12 mouse cellular contexts compared by ENCODE assay signal in genomic region chr8:76127486-76127885, GRCm38 (mm10).
DNase-seq lines count a peak whose midpoint lies in the region; ATAC-seq lines count a peak whose summit lies in the region.
"Had no signal": no experiment of that assay in that cellular context is flagged by ENCODE, and none has a peak within 500 bp of the region (broad histone marks: within the 10 kb centered on the region; RNA-seq: fewer than 3 reads in every experiment).

No protein-coding gene starts in this region.

- WGBS in heart, embryonic 10.5 days, result 65% methylated on average over 2 of the region's 2 CpGs
- 32% methylated on average over 2 of the region's 2 CpGs for WGBS in heart, embryonic 12.5 days
- 83% methylated on average over 2 of the region's 2 CpGs for WGBS in forebrain, embryonic 13.5 days
- 74% methylated on average over 2 of the region's 2 CpGs for WGBS in hindbrain, embryonic 13.5 days

- H3K4me3 ChIP-seq in heart, embryonic 10.5 days, result no peak overlapping the region
- no peak overlapping the region for H3K4me3 ChIP-seq in heart, embryonic 12.5 days
- H3K4me3 ChIP-seq in forebrain, embryonic 13.5 days, result no peak overlapping the region
- no peak overlapping the region for H3K4me3 ChIP-seq in hindbrain, embryonic 13.5 days
- H3K4me3 ChIP-seq: embryonic facial prominence, embryonic 15.5 days; lung, embryonic 15.5 days had no signal

- H3K27ac ChIP-seq in heart, embryonic 10.5 days, result no peak overlapping the region
- H3K27ac ChIP-seq in heart, embryonic 12.5 days (ENCODE audit: poor library complexity, severe bottlenecking), result no peak overlapping the region
- no peak overlapping the region for H3K27ac ChIP-seq in forebrain, embryonic 13.5 days
- no peak overlapping the region for H3K27ac ChIP-seq in hindbrain, embryonic 13.5 days
- H3K27ac ChIP-seq: embryonic facial prominence, embryonic 15.5 days; lung, embryonic 15.5 days had no signal

- H3K9ac ChIP-seq in heart, embryonic 12.5 days, result no peak overlapping the region
- H3K9ac ChIP-seq in forebrain, embryonic 13.5 days, result no peak overlapping the region
- no peak overlapping the region for H3K9ac ChIP-seq in hindbrain, embryonic 13.5 days
- H3K9ac ChIP-seq: embryonic facial prominence, embryonic 15.5 days; lung, embryonic 15.5 days had no signal

- H3K4me1 ChIP-seq in heart, embryonic 10.5 days, result no peaks in the 10 kb centered on the region
- 0 out of 2 replicates have a peak, but pooled peaks cover 2% of the 10 kb centered on the region for H3K4me1 ChIP-seq in heart, embryonic 12.5 days (replicated peaks)
- no peaks in the 10 kb centered on the region for H3K4me1 ChIP-seq in forebrain, embryonic 13.5 days
- no peaks in the 10 kb centered on the region for H3K4me1 ChIP-seq in hindbrain, embryonic 13.5 days (replicated peaks)
- H3K4me1 ChIP-seq: embryonic facial prominence, embryonic 15.5 days; lung, embryonic 15.5 days had no signal

- DNase-seq in heart, adult 11 months, result peak; percentile 96
- no peak for DNase-seq in heart, embryonic 10.5 days (ENCODE audit: low spot score)
- peak; percentile 77 for DNase-seq in Muller cell, postnatal 12 days (ENCODE audit: inconsistent ontology term)
- peak; percentile 24 for DNase-seq in gastrocnemius, adult 18-20 months (ENCODE audit: low spot score)
- DNase-seq in layer of hippocampus, postnatal 25 days (ENCODE audit: extremely low spot score in 1 of 2, low spot score in 1 of 2), result no peak
- DNase-seq: cerebellum, adult 8-10 months had no signal

- ATAC-seq in heart, embryonic 12.5 days (ENCODE audit: insufficient number of reproducible peaks, low FRiP score), result peak; percentile 63
- no peak for ATAC-seq in forebrain, embryonic 13.5 days
- no peak for ATAC-seq in hindbrain, embryonic 13.5 days (ENCODE audit: low FRiP score)
- ATAC-seq: midbrain, embryonic 16.5 days had no signal

- no peaks in the 10 kb centered on the region for H3K27me3 ChIP-seq in heart, embryonic 10.5 days (ENCODE audit: insufficient read depth, poor library complexity, severe bottlenecking)
- H3K27me3 ChIP-seq in heart, embryonic 12.5 days (replicated peaks), result no peaks in the 10 kb centered on the region
- no peaks in the 10 kb centered on the region for H3K27me3 ChIP-seq in forebrain, embryonic 13.5 days
- no peaks in the 10 kb centered on the region for H3K27me3 ChIP-seq in hindbrain, embryonic 13.5 days
- H3K27me3 ChIP-seq: embryonic facial prominence, embryonic 15.5 days; lung, embryonic 15.5 days had no signal

- no peaks in the 10 kb centered on the region for H3K9me3 ChIP-seq in heart, embryonic 10.5 days
- H3K9me3 ChIP-seq in heart, embryonic 12.5 days (replicated peaks), result no peaks in the 10 kb centered on the region
- no peaks in the 10 kb centered on the region for H3K9me3 ChIP-seq in forebrain, embryonic 13.5 days (replicated peaks)
- no peaks in the 10 kb centered on the region for H3K9me3 ChIP-seq in hindbrain, embryonic 13.5 days
- H3K9me3 ChIP-seq: embryonic facial prominence, embryonic 15.5 days; lung, embryonic 15.5 days had no signal

- H3K4me2 ChIP-seq in heart, embryonic 12.5 days, result no peak overlapping the region
- H3K4me2 ChIP-seq in forebrain, embryonic 13.5 days, result no peak overlapping the region
- H3K4me2 ChIP-seq in hindbrain, embryonic 13.5 days, result no peak overlapping the region
- H3K4me2 ChIP-seq: embryonic facial prominence, embryonic 15.5 days; lung, embryonic 15.5 days had no signal

- no peaks in the 10 kb centered on the region for H3K36me3 ChIP-seq in heart, embryonic 10.5 days
- no peaks in the 10 kb centered on the region for H3K36me3 ChIP-seq in heart, embryonic 12.5 days
- no peaks in the 10 kb centered on the region for H3K36me3 ChIP-seq in forebrain, embryonic 13.5 days (ENCODE audit: poor library complexity, severe bottlenecking)
- no peaks in the 10 kb centered on the region for H3K36me3 ChIP-seq in hindbrain, embryonic 13.5 days
- H3K36me3 ChIP-seq: embryonic facial prominence, embryonic 15.5 days; lung, embryonic 15.5 days had no signal

Comparison
In these comparisons a context has a peak if more than half of its experiments do, and no peak if none do; other contexts are left out.
1. DNase-seq: peak in heart, adult 11 months (single experiment), Muller cell, postnatal 12 days (single experiment) and gastrocnemius, adult 18-20 months (single experiment); none in heart, embryonic 10.5 days (single experiment) and layer of hippocampus, postnatal 25 days (0 of 2).